Mouse (Mus musculus): ENCODE data around the gene Scgb2b12.
"Not testable (repeated sequence)": the region's sequence is repeated elsewhere in the genome, so short reads cannot be mapped to it uniquely, and the experiment has no call there.

The Scgb2b12 gene

GRCm38 (mm10) chr7:32327145-32327544, at the start of gene Scgb2b12:
Gene Scgb2b12, minus strand, starts transcription at chr7:32327245.
- DNase-seq (ENCODE audit: low spot score), result not testable (repeated sequence)

GRCm38 (mm10) chr7:32333882-32334281, 6.8 kb upstream of the Scgb2b12 start, which contains the start of gene Scgb1b12:
Gene Scgb1b12, plus strand, starts transcription at chr7:32334182.
- DNase-seq (ENCODE audit: low spot score), result not testable (repeated sequence)
